Mouse (Mus musculus): ENCODE measurements around the gene Olfr5. TPM values are rescaled to one million over a fixed set of nuclear protein-coding genes. Genes with fewer than 3 reads are reported as not detected.

Gene Olfr5
- total RNA-seq (2023): not detected in 4 replicates

GRCm38 (mm10) chr7:6486841-6487240, at the start of gene Olfr5:
Gene Olfr5 (minus strand): TSS chr7:6486941.

GRCm38 (mm10) chr7:6522850-6523249, 36.1 kb upstream of the Olfr5 start, which contains the start of gene Olfr1349:
Gene Olfr1349 (minus strand): TSS chr7:6522950.

GRCm38 (mm10) chr7:6508648-6509047, 21.9 kb upstream of the Olfr5 start, which contains the start of gene Olfr1348:
Gene Olfr1348 (minus strand): TSS chr7:6508748.

GRCm38 (mm10) chr7:6499655-6500054, 12.9 kb upstream of the Olfr5 start, which contains the start of gene Olfr1347:
Gene Olfr1347 (minus strand): TSS chr7:6499755.

GRCm38 (mm10) chr7:6466951-6467350, 19.8 kb downstream of the Olfr5 start, which contains the start of gene Olfr1346:
Gene Olfr1346 (plus strand): TSS chr7:6467101.

GRCm38 (mm10) chr7:6455868-6456267, 30.9 kb downstream of the Olfr5 start, which contains the start of gene Olfr1336:
Gene Olfr1336 (plus strand): TSS chr7:6456168.

GRCm38 (mm10) chr7:6438388-6438787, 48.4 kb downstream of the Olfr5 start, which contains the start of gene Olfr1344:
Gene Olfr1344 (plus strand): TSS chr7:6438688.

Other genes with a start within 250 kb of the Olfr5 start
- not detected in 4 replicates for gene Epp13, start 234.2 kb downstream of the Olfr5 start, total RNA-seq (2023)
- gene Zfp667, start 200.4 kb downstream of the Olfr5 start, total RNA-seq (2023): 9.2 to 14.2 TPM (median 10.2 TPM) in 4 replicates
- gene Zfp583, start 155.7 kb downstream of the Olfr5 start, total RNA-seq (2023): 1.1 to 4.4 TPM (median 1.3 TPM) in 4 replicates
- gene Gm3854, start 143.2 kb downstream of the Olfr5 start, total RNA-seq (2023): 0.25 to 0.63 TPM (median 0.53 TPM) in 4 replicates
- gene Zfp78, start 123.7 kb downstream of the Olfr5 start, total RNA-seq (2023): 1.3 to 2.5 TPM (median 1.9 TPM) in 4 replicates
- 3.2 to 7.0 TPM (median 5.5 TPM) in 4 replicates for gene Zfp28, start 103.6 kb downstream of the Olfr5 start, total RNA-seq (2023)
- gene Smim17, start 88.2 kb downstream of the Olfr5 start, total RNA-seq (2023): 1.2 TPM in 1 of 4 replicates, not detected in the others
- not detected in 4 replicates for gene Gm20715, start 76.7 kb downstream of the Olfr5 start, total RNA-seq (2023)
- gene Olfr1344, start 48.3 kb downstream of the Olfr5 start, total RNA-seq (2023): not detected in 4 replicates
- gene Olfr1336, start 30.8 kb downstream of the Olfr5 start, total RNA-seq (2023): not detected in 4 replicates
- gene Olfr1346, start 19.8 kb downstream of the Olfr5 start, total RNA-seq (2023): not detected in 4 replicates
- not detected in 4 replicates for gene Olfr1347, start 12.8 kb upstream of the Olfr5 start, total RNA-seq (2023)
- not detected in 4 replicates for gene Olfr1348, start 21.8 kb upstream of the Olfr5 start, total RNA-seq (2023)
- gene Olfr1349, start 36.0 kb upstream of the Olfr5 start, total RNA-seq (2023): not detected in 4 replicates
- not detected in 4 replicates for gene Olfr1350, start 77.9 kb upstream of the Olfr5 start, total RNA-seq (2023)
- gene Zim1, start 209.5 kb upstream of the Olfr5 start, total RNA-seq (2023): not detected in 4 replicates
- not detected in 4 replicates for gene Peg3, start 243.5 kb upstream of the Olfr5 start, total RNA-seq (2023)
- gene Usp29, start 243.6 kb upstream of the Olfr5 start, total RNA-seq (2023): not detected in 4 replicates

Measured in B cell, adult 62 days (primary cell).